Mouse (Mus musculus) activated CD4-positive, CD25-positive, alpha-beta regulatory T cell, adult 9 weeks (primary cell): ENCODE measurements around the gene Nsmce1. TPM values are rescaled to one million over a fixed set of nuclear protein-coding genes. Genes with fewer than 3 reads are reported as not detected.

ENCODE experiments used
- polyA plus RNA-seq: library from polyadenylated mRNA; unstranded; fragments of 100-300 nt; shearing (Covaris generic); gene quantifications from one replicate; pipeline ENCODE4 v1.2.1, GENCODE M21; 2017

Nsmce1 gene
- 150 TPM for polyA plus RNA-seq

GRCm38 (mm10) chr7:125490947-125491735 is at the start of gene Nsmce1:
Gene Nsmce1, minus strand, starts transcription at chr7:125491596.

GRCm38 (mm10) chr7:125444464-125445401 is 46.7 kb downstream of the Nsmce1 start, which contains the start of gene Kdm8:
Gene Kdm8, plus strand, starts transcription at chr7:125444676.

Other genes starting within 250 kb of the Nsmce1 start
- 7.2 TPM for gene Kdm8, start 46.9 kb downstream of the Nsmce1 start, polyA plus RNA-seq
- 224 TPM for gene Il4ra, start 60.5 kb upstream of the Nsmce1 start, polyA plus RNA-seq
- gene Il21r, start 111.8 kb upstream of the Nsmce1 start, polyA plus RNA-seq, result 392 TPM
- gene Gtf3c1, start 216.2 kb upstream of the Nsmce1 start, polyA plus RNA-seq, result 63.0 TPM
- 9.8 TPM for gene D430042O09Rik, start 216.3 kb upstream of the Nsmce1 start, polyA plus RNA-seq